Mouse (Mus musculus): Measurements from ENCODE around the gene Plcz1.

GRCm38 (mm10) chr6:139957531-139958241 lies 83.6 kb downstream of the Plcz1 start:
- no peak for TF ChIP-seq CTCF (IDR thresholded peaks at IDR 0.05 in 2 of 3, conservative IDR thresholded peaks at IDR 0.05 in 1 of 3; ENCODE audit: control insufficient read depth in 1 of 3, insufficient read depth in 1 of 3, low read depth in 2 of 3, low read length in 3 of 3, poor library complexity in 1 of 3, severe bottlenecking in 1 of 3)
- no peak for TF ChIP-seq POLR2A (IDR thresholded peaks at IDR 0.05; ENCODE audit: control insufficient read depth in 1 of 2, insufficient read depth in 1 of 2, low read depth in 1 of 2, low read length in 2 of 2, poor library complexity in 1 of 2)
- no peak for TF ChIP-seq EP300 (IDR thresholded peaks at IDR 0.05; ENCODE audit: low read depth in 1 of 2, low read length in 2 of 2)
